Mouse (Mus musculus) layer of hippocampus, adult 11-12 months (tissue): ENCODE data around the gene Chmp4b.

Experiments
- DNase-seq: peaks from one replicate; pipeline ENCODE4 v3.0.0; 2022; ENCODE audit warnings: low spot score

The Chmp4b gene

DNA sequence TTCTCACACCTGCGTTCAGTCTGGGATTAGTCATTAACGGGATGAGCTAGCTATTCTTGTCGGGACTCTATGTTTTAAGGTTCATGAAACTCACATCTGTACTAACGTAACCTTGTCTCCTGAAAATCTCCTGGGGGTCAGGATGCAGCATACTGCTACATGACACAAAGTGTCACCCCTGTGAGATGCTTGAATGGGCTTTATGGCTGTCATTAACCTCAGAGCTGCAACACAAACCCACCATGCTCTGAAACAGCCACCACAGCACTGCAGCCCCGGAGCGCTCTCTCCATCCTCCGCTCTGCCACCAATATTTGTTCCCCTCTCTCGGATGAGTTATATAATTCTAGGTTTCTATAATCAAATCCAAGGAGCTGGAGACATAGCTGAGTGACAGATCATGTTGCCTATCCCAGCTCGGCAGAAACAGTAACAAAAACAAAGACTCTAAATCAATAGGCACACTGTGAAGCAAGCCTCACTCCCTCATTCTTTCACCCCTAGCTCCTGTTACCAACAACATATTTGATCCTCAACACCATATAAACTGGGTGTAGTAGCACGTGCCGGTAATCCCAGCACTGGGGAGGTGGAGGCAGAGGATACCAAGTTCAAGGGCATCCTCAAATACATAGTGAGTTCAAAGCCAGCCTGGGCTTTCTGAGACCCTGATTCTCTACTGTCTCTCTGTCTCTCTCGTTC, 67.5 kb downstream of the Chmp4b start:
- no peak for DNase-seq

DNA sequence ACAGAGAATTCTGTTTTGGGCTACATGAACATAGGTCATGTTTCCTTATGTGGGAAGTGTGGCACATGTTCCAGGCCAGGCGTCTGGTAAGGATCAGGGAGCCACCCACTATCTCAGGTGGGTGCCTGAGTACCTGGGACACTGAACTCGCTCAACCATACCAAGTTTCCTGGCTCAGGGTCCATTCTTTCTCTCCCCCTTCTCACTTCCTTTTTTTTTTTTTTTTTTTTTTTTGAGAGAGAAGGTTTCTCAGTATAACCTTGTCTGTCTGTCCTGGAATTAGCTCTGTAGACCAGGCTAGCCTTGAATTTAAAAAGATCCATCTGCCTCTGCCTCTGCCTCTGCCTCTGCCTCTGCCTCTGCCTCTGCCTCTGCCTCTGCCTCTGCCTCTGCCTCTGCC, 68.8 kb downstream of the Chmp4b start:
- DNase-seq = no peak

GRCm38 (mm10) chr2:154723473-154723872, 72.0 kb downstream of the Chmp4b start:
- no peak for DNase-seq

- no peak for DNase-seq
These were observed 78.2 kb downstream of the Chmp4b start for GRCm38 (mm10) chr2:154729737-154730136.

DNA sequence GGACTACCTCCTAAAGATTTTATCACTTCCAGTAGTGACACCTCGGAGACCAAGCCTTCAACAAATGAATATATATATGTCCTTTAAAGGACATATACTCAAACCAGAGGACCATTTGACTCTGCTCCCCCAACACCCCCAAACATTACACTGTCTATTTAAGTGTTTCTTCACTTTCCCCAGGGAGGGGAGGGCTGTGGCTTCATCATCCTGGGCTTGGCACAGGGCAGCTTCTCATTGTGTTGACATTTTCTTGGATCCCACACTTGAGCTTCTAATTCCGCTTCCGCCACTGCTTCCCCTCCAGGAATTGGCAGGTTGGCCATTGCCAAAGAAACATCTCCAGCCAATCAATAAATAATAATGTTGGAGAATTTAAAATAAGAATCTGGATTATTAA, 79.3 kb downstream of the Chmp4b start:
- DNase-seq = no peak

DNA sequence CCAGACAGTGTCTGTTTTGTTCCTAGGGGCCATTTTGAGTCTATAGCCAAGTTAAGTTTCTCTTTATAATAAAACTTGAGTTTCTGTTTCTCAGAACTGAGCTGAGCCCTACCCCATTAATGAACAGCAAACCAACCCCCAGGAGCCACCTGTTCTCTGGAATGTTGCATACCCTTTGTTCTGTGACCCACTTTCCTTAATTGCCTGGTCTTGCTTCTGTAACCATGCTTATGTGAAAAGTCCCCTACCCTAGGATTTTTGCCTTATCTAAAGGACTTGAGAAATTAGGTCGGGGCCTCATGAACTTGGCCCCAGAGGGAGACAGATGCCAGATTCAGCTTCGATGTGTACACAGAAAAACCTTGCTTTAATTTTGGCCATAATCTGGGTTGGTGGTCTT, 80.4 kb downstream of the Chmp4b start:
- no peak for DNase-seq

DNA sequence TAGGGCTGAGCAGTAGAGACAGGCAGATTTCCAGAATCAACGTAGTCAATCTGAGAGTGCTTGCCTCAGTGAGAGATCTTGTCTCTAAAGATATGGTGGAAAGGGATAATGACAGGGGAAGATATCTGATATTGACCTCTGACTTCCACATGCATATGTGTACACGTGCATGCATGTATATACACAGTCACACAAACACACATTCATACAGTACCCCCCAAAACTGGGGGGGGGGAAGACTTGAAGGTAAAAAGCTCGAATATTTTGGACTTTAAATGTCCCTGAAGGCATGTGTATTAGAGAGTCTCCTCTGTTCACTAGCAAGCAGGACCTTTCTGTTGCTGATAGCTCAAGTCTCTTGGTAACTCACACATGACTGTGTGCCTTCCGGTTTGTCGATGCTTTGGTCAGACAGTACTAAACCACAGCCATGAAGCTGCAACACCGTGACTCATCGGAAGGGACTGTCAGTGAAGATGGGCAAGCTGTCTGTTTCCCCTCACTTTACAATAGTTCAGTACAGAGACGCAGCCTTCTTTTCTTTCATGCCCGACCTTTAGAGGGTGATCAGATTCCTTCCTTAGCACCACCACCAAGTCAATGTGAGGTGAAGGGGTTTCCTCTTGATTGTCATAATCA, 81.1 kb downstream of the Chmp4b start:
- DNase-seq = no peak

GRCm38 (mm10) chr2:154734977-154735376, 83.5 kb downstream of the Chmp4b start:
- no peak for DNase-seq

DNA sequence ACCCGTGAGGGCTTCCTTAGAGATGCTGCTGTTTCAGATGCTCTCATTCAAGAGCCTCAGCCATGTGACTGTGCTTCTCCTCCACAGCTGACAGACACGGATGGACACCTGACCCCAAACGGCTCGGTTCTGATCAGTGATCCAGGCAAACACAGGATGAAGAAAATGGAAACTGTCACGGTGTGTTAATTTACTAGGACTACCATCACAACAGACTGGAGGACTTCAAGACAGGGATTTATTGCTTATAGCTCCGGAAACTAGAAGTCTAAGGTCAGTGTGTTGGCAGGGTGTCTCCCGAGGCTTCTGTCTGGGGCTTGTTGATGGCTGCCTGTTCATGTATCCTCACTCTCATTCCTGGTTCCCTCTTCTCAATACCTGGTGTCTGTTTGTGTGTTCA, 83.9 kb downstream of the Chmp4b start:
- DNase-seq = no peak

DNA sequence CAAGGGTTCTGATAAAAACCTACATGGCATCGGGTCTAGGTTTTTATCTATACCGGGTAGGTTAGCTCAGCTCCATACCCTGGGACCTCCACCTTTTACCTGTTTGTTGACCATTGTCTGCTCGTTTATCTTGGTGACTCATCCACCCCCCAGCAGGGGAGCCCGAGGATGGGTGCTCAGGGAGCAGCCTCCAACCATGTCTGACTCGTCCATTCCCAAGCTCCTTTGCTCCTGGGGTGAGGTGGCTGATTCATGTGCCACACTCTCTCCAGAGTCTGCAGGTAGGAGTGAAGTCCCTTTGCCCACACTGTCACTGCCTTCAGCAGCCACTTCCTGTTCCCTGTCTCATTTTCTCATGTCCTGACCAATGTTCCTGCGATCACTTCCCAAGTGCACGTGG, 84.5 kb downstream of the Chmp4b start:
- DNase-seq = no peak

- DNase-seq = no peak
These were observed 87.1 kb downstream of the Chmp4b start for GRCm38 (mm10) chr2:154738621-154739020.

- no peak for DNase-seq
These were observed 91.7 kb downstream of the Chmp4b start for GRCm38 (mm10) chr2:154742911-154743819.

DNA sequence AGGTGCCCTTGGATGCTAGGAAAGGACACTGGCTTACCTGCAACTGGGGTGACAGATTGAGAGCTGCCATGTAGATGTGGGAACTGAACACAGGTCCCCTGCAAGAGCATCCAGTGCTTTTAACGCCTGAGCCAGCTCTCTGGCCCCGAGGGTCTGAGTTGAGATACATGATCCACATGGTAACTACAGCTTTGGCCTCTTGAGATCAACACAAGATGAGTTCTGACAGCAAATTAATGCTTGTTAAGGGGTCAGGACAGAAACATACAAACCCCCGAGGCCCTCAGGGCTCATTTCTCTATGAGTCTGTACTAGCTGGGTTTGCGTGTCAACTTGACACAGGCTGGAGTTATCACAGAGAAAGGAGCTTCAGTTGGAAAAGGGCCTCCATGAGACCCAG, 92.4 kb downstream of the Chmp4b start:
- DNase-seq = no peak
